Mouse (Mus musculus): ENCODE data around the gene Wdr18.
"Not testable (repeated sequence)": the region's sequence is repeated elsewhere in the genome, so short reads cannot be mapped to it uniquely, and the experiment has no call there.

The Wdr18 gene

GRCm38 (mm10) chr10:79947502-79947901 lies 12.4 kb upstream of the Wdr18 start:
- DNase-seq = no peak

- DNase-seq = no peak
Measured at GRCm38 (mm10) chr10:79949873-79950272, 10.1 kb upstream of the Wdr18 start.

GRCm38 (mm10) chr10:79950661-79951060 lies 9.3 kb upstream of the Wdr18 start:
- DNase-seq = no peak

GRCm38 (mm10) chr10:79953946-79954345 lies 6.0 kb upstream of the Wdr18 start:
- peak; percentile 61 for DNase-seq

- DNase-seq = no peak
Measured at GRCm38 (mm10) chr10:79955691-79956090, 4.3 kb upstream of the Wdr18 start.

GRCm38 (mm10) chr10:79956643-79957154 lies 3.3 kb upstream of the Wdr18 start:
- no peak for DNase-seq

- DNase-seq = peak; percentile 88
Measured at GRCm38 (mm10) chr10:79958140-79958816, 1.7 kb upstream of the Wdr18 start.

- not testable (repeated sequence) for DNase-seq
Measured at GRCm38 (mm10) chr10:79959412-79959811, 540 bp upstream of the Wdr18 start.

GRCm38 (mm10) chr10:79960671-79961294 lies 831 bp downstream of the Wdr18 start:
- DNase-seq = no peak

- no peak for DNase-seq
Measured at GRCm38 (mm10) chr10:79964727-79965126, 4.8 kb downstream of the Wdr18 start.

- DNase-seq = no peak
Measured at GRCm38 (mm10) chr10:79965325-79965724, 5.4 kb downstream of the Wdr18 start.

GRCm38 (mm10) chr10:79966886-79967400 lies 7.0 kb downstream of the Wdr18 start:
- DNase-seq = no peak

- no peak for DNase-seq
Measured at GRCm38 (mm10) chr10:79968181-79968580, 8.2 kb downstream of the Wdr18 start.

GRCm38 (mm10) chr10:79969124-79969568 lies 9.2 kb downstream of the Wdr18 start:
- no peak for DNase-seq

GRCm38 (mm10) chr10:79970415-79971182 lies 10.6 kb downstream of the Wdr18 start, which contains the start of gene Grin3b:
Gene Grin3b (plus strand): TSS chr10:79970715.
- no peak for DNase-seq

GRCm38 (mm10) chr10:79971183-79971497 lies 11.2 kb downstream of the Wdr18 start:
- no peak for DNase-seq

- DNase-seq = no peak
Measured at GRCm38 (mm10) chr10:79972831-79973230, 12.9 kb downstream of the Wdr18 start.

- DNase-seq = no peak
Measured at GRCm38 (mm10) chr10:79974087-79974486, 14.1 kb downstream of the Wdr18 start.

- DNase-seq = no peak
Measured at GRCm38 (mm10) chr10:79974668-79975067, 14.7 kb downstream of the Wdr18 start.

GRCm38 (mm10) chr10:79976071-79976721 lies 16.2 kb downstream of the Wdr18 start:
- no peak for DNase-seq

GRCm38 (mm10) chr10:79976722-79977107 lies 16.8 kb downstream of the Wdr18 start:
- no peak for DNase-seq

GRCm38 (mm10) chr10:79977324-79977723 lies 17.4 kb downstream of the Wdr18 start:
- no peak for DNase-seq

- no peak for DNase-seq
Measured at GRCm38 (mm10) chr10:79978061-79978460, 18.1 kb downstream of the Wdr18 start.
